Mouse (Mus musculus): ENCODE results near the gene Gngt2. TPM values are rescaled to one million over a fixed set of nuclear protein-coding genes. Genes with fewer than 3 reads are reported as not detected.

Gene Gngt2
- polyA plus RNA-seq, 1 experiment, result 0.41 TPM

- no peaks in the 10 kb centered on the region for H3K4me1 ChIP-seq (ENCODE audit: control insufficient read depth, insufficient read depth, low read length)
- H3K27ac ChIP-seq (ENCODE audit: control insufficient read depth, insufficient read depth, low read depth, low read length), result no peak overlapping the region
- no peak for TF ChIP-seq POLR2A (IDR thresholded peaks at IDR 0.05; ENCODE audit: control insufficient read depth, low read depth, low read length)
- no peak for TF ChIP-seq CTCF (IDR thresholded peaks at IDR 0.05; ENCODE audit: control insufficient read depth, insufficient read depth, insufficient replicate concordance, low read depth, low read length)
- H3K36me3 ChIP-seq (ENCODE audit: control insufficient read depth, insufficient read depth, low read length), result no peaks in the 10 kb centered on the region
- no peak overlapping the region for H3K4me3 ChIP-seq (ENCODE audit: control insufficient read depth, low read depth, low read length)
- no peaks in the 10 kb centered on the region for H3K27me3 ChIP-seq (ENCODE audit: control insufficient read depth, insufficient read depth, low read length)
Measured at GRCm38 (mm10) chr11:95814857-95815256, 22.2 kb upstream of the Gngt2 start.

GRCm38 (mm10) chr11:95815412-95815811 lies 21.6 kb upstream of the Gngt2 start:
- Histone ChIP-seq H3K4me1 (ENCODE audit: control insufficient read depth, insufficient read depth, low read length) (no peaks in the 10 kb centered on the region), H3K36me3 (ENCODE audit: control insufficient read depth, insufficient read depth, low read length) (no peaks in the 10 kb centered on the region), H3K27ac (ENCODE audit: control insufficient read depth, insufficient read depth, low read depth, low read length) (no peak overlapping the region), H3K4me3 (ENCODE audit: control insufficient read depth, low read depth, low read length) (no peak overlapping the region), H3K27me3 (ENCODE audit: control insufficient read depth, insufficient read depth, low read length) (no peaks in the 10 kb centered on the region)
- TF ChIP-seq CTCF (IDR thresholded peaks at IDR 0.05; ENCODE audit: control insufficient read depth, insufficient read depth, insufficient replicate concordance, low read depth, low read length), result no peak
- TF ChIP-seq POLR2A (IDR thresholded peaks at IDR 0.05; ENCODE audit: control insufficient read depth, low read depth, low read length), result no peak

- no peak overlapping the region for H3K27ac ChIP-seq (ENCODE audit: control insufficient read depth, insufficient read depth, low read depth, low read length)
- no peak overlapping the region for H3K4me3 ChIP-seq (ENCODE audit: control insufficient read depth, low read depth, low read length)
- no peaks in the 10 kb centered on the region for H3K27me3 ChIP-seq (ENCODE audit: control insufficient read depth, insufficient read depth, low read length)
- no peaks in the 10 kb centered on the region for H3K36me3 ChIP-seq (ENCODE audit: control insufficient read depth, insufficient read depth, low read length)
- TF ChIP-seq POLR2A (IDR thresholded peaks at IDR 0.05; ENCODE audit: control insufficient read depth, low read depth, low read length) (no peak), CTCF (IDR thresholded peaks at IDR 0.05; ENCODE audit: control insufficient read depth, insufficient read depth, insufficient replicate concordance, low read depth, low read length) (no peak)
- H3K4me1 ChIP-seq (ENCODE audit: control insufficient read depth, insufficient read depth, low read length), result peaks cover 4% of the 10 kb centered on the region
Measured at GRCm38 (mm10) chr11:95819138-95819537, 17.9 kb upstream of the Gngt2 start.

- no peak for TF ChIP-seq POLR2A (IDR thresholded peaks at IDR 0.05; ENCODE audit: control insufficient read depth, low read depth, low read length)
- no peak for TF ChIP-seq CTCF (IDR thresholded peaks at IDR 0.05; ENCODE audit: control insufficient read depth, insufficient read depth, insufficient replicate concordance, low read depth, low read length)
- Histone ChIP-seq H3K27me3 (ENCODE audit: control insufficient read depth, insufficient read depth, low read length) (no peaks in the 10 kb centered on the region; the same call in 1 of the 2 replicates), H3K4me1 (ENCODE audit: control insufficient read depth, insufficient read depth, low read length) (peaks cover 11% of the 10 kb centered on the region)
Measured at GRCm38 (mm10) chr11:95821511-95821910, 15.5 kb upstream of the Gngt2 start.

GRCm38 (mm10) chr11:95822437-95822836 lies 14.6 kb upstream of the Gngt2 start:
- Histone ChIP-seq H3K27ac (ENCODE audit: control insufficient read depth, insufficient read depth, low read depth, low read length) (no peak overlapping the region), H3K4me3 (ENCODE audit: control insufficient read depth, low read depth, low read length) (peak overlapping the region; percentile 61; the same call in 1 of the 2 replicates), H3K36me3 (ENCODE audit: control insufficient read depth, insufficient read depth, low read length) (no peaks in the 10 kb centered on the region), H3K27me3 (ENCODE audit: control insufficient read depth, insufficient read depth, low read length) (no peaks in the 10 kb centered on the region; the same call in 1 of the 2 replicates), H3K4me1 (ENCODE audit: control insufficient read depth, insufficient read depth, low read length) (peaks cover 11% of the 10 kb centered on the region)
- TF ChIP-seq POLR2A (IDR thresholded peaks at IDR 0.05; ENCODE audit: control insufficient read depth, low read depth, low read length) (no peak), CTCF (IDR thresholded peaks at IDR 0.05; ENCODE audit: control insufficient read depth, insufficient read depth, insufficient replicate concordance, low read depth, low read length) (no peak)

More at GRCm38 (mm10) chr11:95821511-95821910, 15.5 kb upstream of the Gngt2 start:
- Histone ChIP-seq H3K27ac (ENCODE audit: control insufficient read depth, insufficient read depth, low read depth, low read length) (no peak overlapping the region), H3K36me3 (ENCODE audit: control insufficient read depth, insufficient read depth, low read length) (no peaks in the 10 kb centered on the region), H3K4me3 (ENCODE audit: control insufficient read depth, low read depth, low read length) (no peak overlapping the region)

DNA sequence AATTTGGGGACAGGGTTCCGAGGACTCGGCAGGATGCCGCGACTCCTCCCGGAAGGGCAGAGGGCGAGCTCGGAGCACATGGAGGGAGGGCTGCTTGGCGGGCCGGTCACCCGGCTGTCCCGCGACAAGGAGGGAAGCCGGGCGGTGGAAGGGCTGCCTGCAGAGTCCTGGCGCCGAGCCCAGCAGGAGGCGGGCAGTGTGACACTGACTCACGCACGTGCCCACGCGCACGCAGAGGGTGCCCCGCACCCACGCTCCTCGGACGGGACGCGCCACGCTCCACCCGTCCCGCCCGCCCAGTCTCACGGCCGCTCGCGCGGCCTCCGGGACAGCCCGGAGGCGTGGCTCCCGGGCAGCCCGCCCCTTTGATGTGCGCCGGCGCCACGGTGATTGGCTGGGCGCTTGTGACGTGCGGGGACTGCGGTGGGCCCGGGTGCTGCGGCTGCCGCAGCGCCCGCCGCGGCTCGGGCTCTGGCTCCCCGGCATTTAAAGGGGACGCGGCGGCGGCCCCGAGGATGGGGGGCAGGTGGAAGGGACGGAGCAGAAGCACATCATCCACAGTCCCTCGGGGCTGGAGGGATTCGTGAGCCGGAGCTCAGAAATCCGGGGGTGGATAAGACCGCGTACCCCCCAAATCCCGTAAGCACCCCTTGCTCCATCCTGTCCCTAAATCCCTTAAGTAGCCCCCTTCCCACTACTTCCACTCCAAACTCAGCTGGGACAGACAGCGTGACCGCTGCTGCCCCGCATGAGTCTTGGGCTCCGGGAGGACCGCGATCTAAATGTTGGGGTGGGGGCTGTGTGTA lies 12.7 kb upstream of the Gngt2 start, which contains the start of gene Phospho1:
Phospho1 (plus strand) TSS at position 429 of the 806 bp plus-strand sequence.
- H3K27me3 ChIP-seq (ENCODE audit: control insufficient read depth, insufficient read depth, low read length), result no peaks in the 10 kb centered on the region; the same call in 1 of the 2 replicates
- peak within 1 kb of the TSS; percentile 88 for H3K4me3 ChIP-seq (ENCODE audit: control insufficient read depth, low read depth, low read length)
- H3K4me1 ChIP-seq (ENCODE audit: control insufficient read depth, insufficient read depth, low read length), result peaks cover 11% of the 10 kb centered on the region
- peak within 1 kb of the TSS; percentile 60 for H3K27ac ChIP-seq (ENCODE audit: control insufficient read depth, insufficient read depth, low read depth, low read length)
- 0 out of 2 replicates have a peak, but pooled peaks have one; percentile 10 for TF ChIP-seq CTCF (IDR thresholded peaks at IDR 0.05; ENCODE audit: control insufficient read depth, insufficient read depth, insufficient replicate concordance, low read depth, low read length)
- peak; percentile 60 for TF ChIP-seq POLR2A (IDR thresholded peaks at IDR 0.05; ENCODE audit: control insufficient read depth, low read depth, low read length)
- H3K36me3 ChIP-seq (ENCODE audit: control insufficient read depth, insufficient read depth, low read length), result no peaks in the 10 kb centered on the region

- H3K27ac ChIP-seq (ENCODE audit: control insufficient read depth, insufficient read depth, low read depth, low read length), result no peak overlapping the region
- peak overlapping the region; percentile 88 for H3K4me3 ChIP-seq (ENCODE audit: control insufficient read depth, low read depth, low read length)
- H3K27me3 ChIP-seq (ENCODE audit: control insufficient read depth, insufficient read depth, low read length), result no peaks in the 10 kb centered on the region; the same call in 1 of the 2 replicates
- peaks cover 11% of the 10 kb centered on the region for H3K4me1 ChIP-seq (ENCODE audit: control insufficient read depth, insufficient read depth, low read length)
- H3K36me3 ChIP-seq (ENCODE audit: control insufficient read depth, insufficient read depth, low read length), result no peaks in the 10 kb centered on the region
- TF ChIP-seq CTCF (IDR thresholded peaks at IDR 0.05; ENCODE audit: control insufficient read depth, insufficient read depth, insufficient replicate concordance, low read depth, low read length) (no peak), POLR2A (IDR thresholded peaks at IDR 0.05; ENCODE audit: control insufficient read depth, low read depth, low read length) (no peak)
Measured at GRCm38 (mm10) chr11:95824877-95825243, 12.2 kb upstream of the Gngt2 start.

Measured in testis, adult 2 months (tissue).